Mouse (Mus musculus): ENCODE measurements around the gene Zcchc2.

The Zcchc2 gene

GRCm38 (mm10) chr1:106036861-106037599 lies 46.8 kb downstream of the Zcchc2 start:
- DNase-seq (ENCODE audit: low read depth): peak; percentile 17

- DNase-seq (ENCODE audit: low read depth): no peak
Measured at GRCm38 (mm10) chr1:106039326-106039725, 49.1 kb downstream of the Zcchc2 start.

- no peak for DNase-seq (ENCODE audit: low read depth)
Measured at GRCm38 (mm10) chr1:106040271-106040670, 50.1 kb downstream of the Zcchc2 start.

- DNase-seq (ENCODE audit: low read depth): no peak
Measured at GRCm38 (mm10) chr1:106042221-106042620, 52.0 kb downstream of the Zcchc2 start.

- peak; percentile 58 for DNase-seq (ENCODE audit: low read depth)
Measured at GRCm38 (mm10) chr1:106043053-106043820, 53.0 kb downstream of the Zcchc2 start.

- no peak for DNase-seq (ENCODE audit: low read depth)
Measured at GRCm38 (mm10) chr1:106049036-106049435, 58.8 kb downstream of the Zcchc2 start.

GRCm38 (mm10) chr1:106054978-106055377 lies 64.8 kb downstream of the Zcchc2 start:
- DNase-seq (ENCODE audit: low read depth): no peak

GRCm38 (mm10) chr1:106058355-106058754 lies 68.1 kb downstream of the Zcchc2 start:
- no peak for DNase-seq (ENCODE audit: low read depth)

GRCm38 (mm10) chr1:106059516-106060277 lies 69.5 kb downstream of the Zcchc2 start:
- no peak for DNase-seq (ENCODE audit: low read depth)

GRCm38 (mm10) chr1:106061185-106061910 lies 71.1 kb downstream of the Zcchc2 start:
- DNase-seq (ENCODE audit: low read depth): no peak

- no peak for DNase-seq (ENCODE audit: low read depth)
Measured at GRCm38 (mm10) chr1:106062891-106063590, 72.8 kb downstream of the Zcchc2 start.

- no peak for DNase-seq (ENCODE audit: low read depth)
Measured at GRCm38 (mm10) chr1:106063591-106064170, 73.5 kb downstream of the Zcchc2 start.

GRCm38 (mm10) chr1:106064291-106064690 lies 74.1 kb downstream of the Zcchc2 start:
- no peak for DNase-seq (ENCODE audit: low read depth)

- DNase-seq (ENCODE audit: low read depth): no peak
Measured at GRCm38 (mm10) chr1:106064711-106065110, 74.5 kb downstream of the Zcchc2 start.

- DNase-seq (ENCODE audit: low read depth): no peak
Measured at GRCm38 (mm10) chr1:106065679-106066078, 75.5 kb downstream of the Zcchc2 start.

- no peak for DNase-seq (ENCODE audit: low read depth)
Measured at GRCm38 (mm10) chr1:106067306-106067705, 77.1 kb downstream of the Zcchc2 start.

GRCm38 (mm10) chr1:106069867-106070543 lies 79.8 kb downstream of the Zcchc2 start:
- no peak for DNase-seq (ENCODE audit: low read depth)

- no peak for DNase-seq (ENCODE audit: low read depth)
Measured at GRCm38 (mm10) chr1:106070814-106071213, 80.6 kb downstream of the Zcchc2 start.

- DNase-seq (ENCODE audit: low read depth): peak; percentile 42
Measured at GRCm38 (mm10) chr1:106071237-106072070, 81.2 kb downstream of the Zcchc2 start.

Data from fibroblast of lung, adult 2 months (primary cell).